Mouse (Mus musculus) forebrain, embryonic 10.5 days (tissue): Measurements from ENCODE around the gene Ints7. TPM values are rescaled to one million over a fixed set of nuclear protein-coding genes. Genes with fewer than 3 reads are reported as not detected.

ENCODE experiments used
- DNase-seq: peaks from one replicate; pipeline ENCODE4 v3.0.0-alpha.2; 2017; ENCODE audit warnings: low spot score; ENCODE audit errors: extremely low spot score
- H3K27ac ChIP-seq: fragments of 300-500 bp; sonication (generic); 2 replicates; pipeline ENCODE4 v1.5.1; 2016; ENCODE audit warnings: mild to moderate bottlenecking
- H3K27me3 ChIP-seq: fragments of 300-500 bp; sonication (generic); 2 replicates; pipeline ENCODE4 v1.6.1; 2016; ENCODE audit warnings: mild to moderate bottlenecking; ENCODE audit not compliant: poor library complexity, severe bottlenecking
- H3K36me3 ChIP-seq: fragments of 300-500 bp; sonication (generic); replicated peaks from 2 replicates; pipeline ENCODE4 v1.6.1; 2016; ENCODE audit warnings: mild to moderate bottlenecking, moderate library complexity
- H3K4me1 ChIP-seq: fragments of 300-500 bp; sonication (generic); 2 replicates; pipeline ENCODE4 v1.6.1; 2016
- H3K4me3 ChIP-seq: fragments of 300-500 bp; sonication (generic); 2 replicates; pipeline ENCODE4 v1.5.1; 2016; ENCODE audit warnings: mild to moderate bottlenecking, moderate library complexity
- H3K9me3 ChIP-seq: fragments of 300-500 bp; sonication (generic); 2 replicates; pipeline ENCODE4 v1.6.1; 2016; ENCODE audit warnings: mild to moderate bottlenecking, moderate library complexity
- WGBS: fragments of 180-500 bp; shearing (Covaris S2); methylation state at CpG from one replicate; pipeline ENCODE4 v1.1.7; 2016; 5-methylcytosine and 5-hydroxymethylcytosine counted together
- polyA plus RNA-seq: library from polyadenylated mRNA; unstranded; fragments of >200 nt; fragmentation: Nextera tagmentation; extraction: Ambion mirVana; gene quantifications from 2 replicates; pipeline ENCODE4 v1.2.1, GENCODE M21; 2016

Ints7 gene
- polyA plus RNA-seq, 1 experiment from 2014 or later = 92.6 TPM

GRCm38 (mm10) chr1:191562823-191563365 lies 12.5 kb upstream of the Ints7 start:
- no peak overlapping the region for H3K4me3 ChIP-seq
- no peaks in the 10 kb centered on the region for H3K4me1 ChIP-seq
- H3K36me3 ChIP-seq = peaks cover 94% of the 10 kb centered on the region
- DNase-seq = no peak
- WGBS = 84% methylated on average over 6 of the region's 6 CpGs
- H3K27ac ChIP-seq = no peak overlapping the region
- no peaks in the 10 kb centered on the region for H3K27me3 ChIP-seq
- no peaks in the 10 kb centered on the region for H3K9me3 ChIP-seq

- H3K4me1 ChIP-seq = peaks cover 8% of the 10 kb centered on the region
- peaks cover 90% of the 10 kb centered on the region for H3K36me3 ChIP-seq
- DNase-seq = no peak
- no peaks in the 10 kb centered on the region for H3K9me3 ChIP-seq
- WGBS = 96% methylated on average over 1 of the region's 1 CpGs
- H3K27me3 ChIP-seq = no peaks in the 10 kb centered on the region
- no peak overlapping the region for H3K4me3 ChIP-seq
- H3K27ac ChIP-seq = no peak overlapping the region
These were observed 7.6 kb upstream of the Ints7 start for GRCm38 (mm10) chr1:191567859-191568258.

GRCm38 (mm10) chr1:191569625-191570024 lies 5.8 kb upstream of the Ints7 start:
- H3K4me1 ChIP-seq = peaks cover 23% of the 10 kb centered on the region
- no peaks in the 10 kb centered on the region for H3K27me3 ChIP-seq
- H3K27ac ChIP-seq = no peak overlapping the region
- H3K4me3 ChIP-seq = no peak overlapping the region
- peaks cover 75% of the 10 kb centered on the region for H3K36me3 ChIP-seq
- no peak for DNase-seq
- no peaks in the 10 kb centered on the region for H3K9me3 ChIP-seq
- WGBS = 93% methylated on average over 2 of the region's 2 CpGs

- 93% methylated on average over 3 of the region's 3 CpGs for WGBS
- no peaks in the 10 kb centered on the region for H3K9me3 ChIP-seq
- peaks cover 23% of the 10 kb centered on the region for H3K4me1 ChIP-seq
- H3K4me3 ChIP-seq = no peak overlapping the region
- H3K27me3 ChIP-seq = no peaks in the 10 kb centered on the region
- H3K27ac ChIP-seq = no peak overlapping the region
- DNase-seq = no peak
- peaks cover 67% of the 10 kb centered on the region for H3K36me3 ChIP-seq
These were observed 5.0 kb upstream of the Ints7 start for GRCm38 (mm10) chr1:191570415-191570814.

GRCm38 (mm10) chr1:191573906-191574639 lies 1.4 kb upstream of the Ints7 start:
- Histone ChIP-seq H3K9me3 (no peaks in the 10 kb centered on the region; the same call in 1 of the 2 replicates), H3K36me3 (peaks cover 56% of the 10 kb centered on the region), H3K4me1 (peaks cover 46% of the 10 kb centered on the region), H3K4me3 (peak overlapping the region; percentile 68), H3K27me3 (no peaks in the 10 kb centered on the region), H3K27ac (peak overlapping the region; percentile 96)
- 4% methylated on average over 13 of the region's 13 CpGs for WGBS
- DNase-seq = no peak

- H3K4me3 ChIP-seq = peak overlapping the region; percentile 68
- DNase-seq = peak; percentile 75
- WGBS = under 1% methylated on average over 52 of the region's 52 CpGs
These were observed 472 bp upstream of the Ints7 start for GRCm38 (mm10) chr1:191574871-191575457.

GRCm38 (mm10) chr1:191579524-191579923 lies 4.1 kb downstream of the Ints7 start:
- Histone ChIP-seq H3K36me3 (peaks cover 67% of the 10 kb centered on the region), H3K4me3 (no peak overlapping the region)

More at GRCm38 (mm10) chr1:191574871-191575457, 472 bp upstream of the Ints7 start:
- H3K36me3 ChIP-seq = peaks cover 56% of the 10 kb centered on the region
- no peaks in the 10 kb centered on the region for H3K27me3 ChIP-seq
- H3K9me3 ChIP-seq = peaks cover 9% of the 10 kb centered on the region
- H3K4me1 ChIP-seq = peaks cover 46% of the 10 kb centered on the region
- H3K27ac ChIP-seq = peak overlapping the region; percentile 96

GRCm38 (mm10) chr1:191581641-191582040 lies 6.2 kb downstream of the Ints7 start:
- Histone ChIP-seq H3K27ac (no peak overlapping the region), H3K4me3 (no peak overlapping the region), H3K27me3 (no peaks in the 10 kb centered on the region), H3K4me1 (peaks cover 19% of the 10 kb centered on the region), H3K9me3 (peaks cover 10% of the 10 kb centered on the region), H3K36me3 (peaks cover 88% of the 10 kb centered on the region)
- DNase-seq = no peak
- 93% methylated on average over 4 of the region's 4 CpGs for WGBS

More at GRCm38 (mm10) chr1:191579524-191579923, 4.1 kb downstream of the Ints7 start:
- WGBS = 92% methylated on average over 3 of the region's 3 CpGs
- Histone ChIP-seq H3K27ac (no peak overlapping the region), H3K4me1 (peaks cover 23% of the 10 kb centered on the region), H3K27me3 (no peaks in the 10 kb centered on the region), H3K9me3 (peaks cover 10% of the 10 kb centered on the region)
- DNase-seq = no peak

- Histone ChIP-seq H3K4me3 (no peak overlapping the region), H3K27ac (no peak overlapping the region), H3K9me3 (peaks cover 10% of the 10 kb centered on the region), H3K36me3 (peaks cover 92% of the 10 kb centered on the region), H3K4me1 (no peaks in the 10 kb centered on the region), H3K27me3 (no peaks in the 10 kb centered on the region)
- WGBS = 93% methylated on average over 4 of the region's 4 CpGs
- no peak for DNase-seq
These were observed 8.4 kb downstream of the Ints7 start for GRCm38 (mm10) chr1:191583836-191584235.

- Histone ChIP-seq H3K27me3 (no peaks in the 10 kb centered on the region), H3K4me3 (no peak overlapping the region), H3K36me3 (peaks cover 92% of the 10 kb centered on the region), H3K9me3 (peaks cover 6% of the 10 kb centered on the region), H3K27ac (no peak overlapping the region), H3K4me1 (no peaks in the 10 kb centered on the region)
- no peak for DNase-seq
- WGBS = 95% methylated on average over 4 of the region's 4 CpGs
These were observed 9.0 kb downstream of the Ints7 start for GRCm38 (mm10) chr1:191584483-191584882.

GRCm38 (mm10) chr1:191585704-191586103 lies 10.3 kb downstream of the Ints7 start:
- Histone ChIP-seq H3K36me3 (peaks cover 92% of the 10 kb centered on the region), H3K4me1 (no peaks in the 10 kb centered on the region), H3K27me3 (no peaks in the 10 kb centered on the region), H3K4me3 (no peak overlapping the region), H3K9me3 (no peaks in the 10 kb centered on the region), H3K27ac (no peak overlapping the region)
- WGBS = 86% methylated on average over 2 of the region's 2 CpGs
- no peak for DNase-seq

GRCm38 (mm10) chr1:191587062-191587461 lies 11.6 kb downstream of the Ints7 start:
- H3K36me3 ChIP-seq = peaks cover 99% of the 10 kb centered on the region
- H3K4me3 ChIP-seq = no peak overlapping the region
- WGBS = 93% methylated on average over 3 of the region's 3 CpGs

GRCm38 (mm10) chr1:191588749-191589148 lies 13.3 kb downstream of the Ints7 start:
- H3K9me3 ChIP-seq = no peaks in the 10 kb centered on the region
- WGBS = 94% methylated on average over 2 of the region's 2 CpGs
- no peaks in the 10 kb centered on the region for H3K4me1 ChIP-seq
- H3K27me3 ChIP-seq = no peaks in the 10 kb centered on the region
- no peak for DNase-seq
- no peak overlapping the region for H3K4me3 ChIP-seq
- peaks cover 99% of the 10 kb centered on the region for H3K36me3 ChIP-seq
- no peak overlapping the region for H3K27ac ChIP-seq

More at GRCm38 (mm10) chr1:191587062-191587461, 11.6 kb downstream of the Ints7 start:
- Histone ChIP-seq H3K4me1 (no peaks in the 10 kb centered on the region), H3K9me3 (no peaks in the 10 kb centered on the region), H3K27me3 (no peaks in the 10 kb centered on the region), H3K27ac (no peak overlapping the region)
- DNase-seq = no peak
